Mouse (Mus musculus): ENCODE measurements around the gene Akt2. TPM values are rescaled to one million over a fixed set of nuclear protein-coding genes. Genes with fewer than 3 reads are reported as not detected.

Akt2 gene
- total RNA-seq, 2 experiments from 2014 or later, result 169 to 170 TPM

GRCm38 (mm10) chr7:27580380-27581174, 10.8 kb upstream of the Akt2 start:
- intact Hi-C loops (cut with DNase I), result no loop called here
- DNase-seq, result no peak

- no peak for DNase-seq
- intact Hi-C loops (cut with DNase I), result no loop called here
These were observed 4.5 kb upstream of the Akt2 start for GRCm38 (mm10) chr7:27586861-27587260.

GRCm38 (mm10) chr7:27587741-27588140, 3.6 kb upstream of the Akt2 start:
- intact Hi-C loops (cut with DNase I), result no loop called here
- no peak for DNase-seq

GRCm38 (mm10) chr7:27590088-27590487, 1.3 kb upstream of the Akt2 start:
- DNase-seq, result no peak
- intact Hi-C loops (cut with DNase I), result loop anchor here (5.0 kb wide), 1 partner anchor 97 kb away; the partner anchor contains the start of gene Zfp607b

GRCm38 (mm10) chr7:27590566-27591213, 662 bp upstream of the Akt2 start:
- no peak for DNase-seq
- intact Hi-C loops (cut with DNase I), result loop anchor here (5.0 kb wide), 1 partner anchor 97 kb away; the partner anchor contains the start of gene Zfp607b

DNA sequence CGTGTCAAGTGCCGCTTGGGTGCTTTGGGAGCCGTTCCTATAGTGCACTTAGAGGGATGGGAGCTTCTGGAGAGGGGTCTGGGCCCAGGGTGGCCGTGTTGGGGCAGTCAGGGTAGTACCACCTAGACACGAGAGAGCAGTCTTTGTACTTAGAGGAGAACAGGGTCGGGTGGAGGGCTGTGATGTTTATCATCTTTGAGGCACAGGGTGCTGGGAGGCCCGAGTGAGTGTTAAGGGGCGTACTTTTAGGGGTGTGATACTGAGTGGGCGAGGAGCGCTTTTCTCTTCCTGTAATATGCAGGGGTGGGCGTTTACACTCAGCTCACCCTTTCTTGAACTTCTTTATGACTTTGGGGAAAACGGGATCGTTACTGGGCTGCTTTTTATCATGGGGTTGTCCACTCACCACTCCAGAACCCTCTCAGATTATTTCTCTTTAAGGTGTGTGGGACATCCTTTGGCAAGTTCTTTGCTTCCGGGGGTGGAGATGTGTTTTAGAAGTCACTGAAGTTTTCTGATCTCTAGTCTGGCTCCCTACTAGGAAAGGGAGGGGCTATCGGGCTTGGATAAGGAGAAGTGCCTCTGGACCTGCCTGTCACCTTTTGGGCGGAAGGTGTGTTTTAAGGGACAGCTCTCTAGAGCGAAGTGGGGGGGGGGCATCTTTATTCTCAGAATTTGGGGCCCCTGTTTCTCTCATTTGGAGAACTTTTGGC, 1.0 kb downstream of the Akt2 start:
- intact Hi-C loops (cut with DNase I), result loop anchor here (5.0 kb wide), 1 partner anchor 95 kb away; the partner anchor contains the start of gene Zfp607b
- no peak for DNase-seq

DNA sequence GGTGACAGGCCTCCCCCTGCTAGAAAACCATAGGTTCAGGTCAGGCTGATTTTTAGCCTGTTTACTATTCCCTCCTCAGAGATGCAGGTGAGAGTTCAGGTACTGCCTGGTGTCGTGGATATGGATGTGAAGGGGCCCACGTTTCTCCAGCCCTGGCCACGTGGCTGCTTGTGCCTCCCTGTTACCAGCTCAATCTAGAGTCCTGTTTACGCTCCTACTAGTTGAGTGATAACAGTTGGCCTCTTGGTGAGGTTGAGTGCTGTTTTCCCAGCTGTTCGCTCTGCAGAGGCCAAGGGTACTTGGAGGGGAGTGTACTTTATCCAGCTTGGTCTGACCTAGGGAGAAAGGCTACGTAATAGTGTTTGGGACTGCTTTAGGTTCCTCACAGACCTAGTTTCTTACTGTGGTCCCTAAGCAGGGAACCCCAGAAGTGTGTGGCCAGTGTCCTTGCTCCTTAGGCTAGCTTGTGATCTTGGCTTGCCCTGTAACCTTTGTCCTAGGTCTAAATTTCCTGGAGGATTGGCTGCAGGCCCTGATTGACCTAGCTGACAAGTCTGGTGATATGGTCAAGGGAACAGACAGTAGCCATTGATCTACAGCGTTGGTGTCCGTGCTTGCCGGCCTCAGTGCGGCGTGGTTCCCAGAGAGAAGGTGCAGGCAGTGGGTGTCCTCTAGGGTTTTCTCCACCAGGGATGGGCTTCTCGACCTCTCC, 1.7 kb downstream of the Akt2 start:
- intact Hi-C loops (cut with DNase I), result loop anchor here (5.0 kb wide), 1 partner anchor 94 kb away; the partner anchor contains the start of gene Zfp607b
- no peak for DNase-seq

GRCm38 (mm10) chr7:27596586-27597503, 5.5 kb downstream of the Akt2 start:
- DNase-seq, result peak; percentile 67 to 68
- intact Hi-C loops (cut with DNase I), result no loop called here

DNA sequence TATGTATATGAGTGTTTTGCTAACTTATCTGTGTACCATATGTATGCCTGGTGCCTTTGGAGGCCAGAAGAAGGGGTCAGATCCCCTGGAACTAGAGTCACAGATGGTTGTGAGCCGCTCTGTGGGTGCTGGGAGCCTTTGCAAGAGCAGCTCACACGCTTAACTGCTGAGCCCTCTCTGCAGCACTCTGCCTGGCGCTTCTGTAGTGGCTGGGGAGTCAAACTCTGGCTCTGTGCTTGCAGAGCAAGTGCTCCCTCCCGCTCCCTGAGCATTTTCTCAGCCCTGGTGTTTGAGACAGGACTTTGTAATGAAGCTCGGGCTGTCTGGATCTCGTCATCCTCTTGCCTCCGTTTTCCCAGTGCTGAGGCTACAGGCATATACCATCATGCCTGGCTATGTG, 6.7 kb downstream of the Akt2 start:
- intact Hi-C loops (cut with DNase I), result no loop called here
- no peak for DNase-seq

DNA sequence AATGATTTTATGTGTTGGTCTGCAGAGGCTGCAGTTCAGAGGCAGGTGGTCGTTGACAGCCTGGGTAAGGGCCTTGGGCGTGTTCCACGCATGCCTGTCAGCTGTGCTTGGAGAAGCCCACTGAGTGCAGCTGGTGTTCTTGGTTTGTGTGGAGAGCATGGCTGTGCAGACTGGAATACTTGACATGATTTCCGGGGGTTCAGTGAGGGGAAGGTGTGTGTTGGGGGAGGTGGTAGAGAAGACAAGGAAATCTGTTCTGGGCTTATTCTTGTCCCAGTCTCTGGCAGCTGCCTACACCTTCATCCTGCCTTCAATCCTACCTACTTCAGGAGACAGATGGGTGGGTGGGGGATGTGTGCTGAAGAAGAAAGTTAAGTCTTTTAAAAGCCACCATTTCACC, 10.3 kb downstream of the Akt2 start:
- intact Hi-C loops (cut with DNase I), result no loop called here
- no peak for DNase-seq

GRCm38 (mm10) chr7:27602161-27602560, 10.8 kb downstream of the Akt2 start:
- DNase-seq, result no peak
- intact Hi-C loops (cut with DNase I), result no loop called here

DNA sequence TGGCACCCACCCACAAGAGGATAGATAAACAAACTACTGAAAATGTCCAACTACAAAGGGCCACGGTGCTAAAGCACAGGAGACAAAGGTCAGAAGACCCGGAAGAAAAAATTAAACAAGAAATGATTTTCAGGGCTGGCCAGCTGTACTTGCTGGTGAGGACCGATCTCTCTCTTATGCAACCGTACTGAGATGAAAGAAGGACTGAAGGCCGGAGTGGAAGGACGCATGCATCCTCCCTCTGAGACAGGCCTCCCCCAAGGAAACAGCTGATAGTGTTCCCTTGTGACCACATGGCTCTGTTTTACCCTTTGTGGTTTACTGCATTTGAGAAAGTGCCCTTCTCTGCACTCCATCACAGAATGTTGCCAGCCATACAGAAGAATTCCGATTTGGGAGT, 11.5 kb downstream of the Akt2 start:
- intact Hi-C loops (cut with DNase I), result no loop called here
- no peak for DNase-seq

- no peak for DNase-seq
- intact Hi-C loops (cut with DNase I), result no loop called here
These were observed 13.5 kb downstream of the Akt2 start for GRCm38 (mm10) chr7:27604661-27605348.

DNA sequence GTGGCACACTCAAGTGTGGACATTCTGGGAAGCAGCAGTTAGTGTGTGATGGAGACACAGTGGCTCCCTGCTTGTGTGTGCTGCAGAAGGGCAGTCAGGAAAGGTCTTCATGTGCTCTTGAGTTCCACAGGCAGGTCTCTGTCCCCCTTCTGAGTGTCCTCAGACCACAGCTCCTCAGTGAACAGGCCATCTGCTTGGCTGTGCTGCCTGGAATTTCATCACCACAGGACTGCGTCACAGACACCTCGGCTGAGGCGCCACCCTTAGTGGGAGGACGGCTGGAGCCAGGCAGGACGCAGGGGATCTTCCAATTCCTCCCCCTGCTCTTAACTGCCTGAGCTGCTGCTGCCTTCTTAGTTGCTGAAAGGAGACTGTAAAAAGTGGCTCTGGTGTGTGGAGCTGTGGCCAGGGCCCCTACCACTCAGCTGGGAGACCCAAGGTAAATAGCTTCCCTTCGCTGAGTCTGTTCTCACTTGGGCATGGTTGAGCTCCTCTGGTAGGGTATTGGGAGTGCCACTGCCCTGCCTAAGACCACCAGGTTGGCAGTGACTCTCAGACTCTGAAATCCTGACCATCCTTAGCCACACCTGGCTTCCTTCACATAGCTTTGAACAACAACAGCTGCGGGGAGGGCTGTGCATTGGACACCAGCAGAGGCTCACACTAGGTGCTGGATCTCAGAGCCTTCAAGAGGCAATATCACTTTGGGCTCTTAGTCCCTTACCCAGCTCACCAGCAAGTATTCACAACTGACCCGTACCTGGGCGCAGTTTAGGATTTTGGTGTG, 14.3 kb downstream of the Akt2 start:
- intact Hi-C loops (cut with DNase I), result no loop called here
- DNase-seq, result peak; percentile 76 to 78

GRCm38 (mm10) chr7:27606481-27607254, 15.3 kb downstream of the Akt2 start:
- no peak for DNase-seq
- intact Hi-C loops (cut with DNase I), result no loop called here

DNA sequence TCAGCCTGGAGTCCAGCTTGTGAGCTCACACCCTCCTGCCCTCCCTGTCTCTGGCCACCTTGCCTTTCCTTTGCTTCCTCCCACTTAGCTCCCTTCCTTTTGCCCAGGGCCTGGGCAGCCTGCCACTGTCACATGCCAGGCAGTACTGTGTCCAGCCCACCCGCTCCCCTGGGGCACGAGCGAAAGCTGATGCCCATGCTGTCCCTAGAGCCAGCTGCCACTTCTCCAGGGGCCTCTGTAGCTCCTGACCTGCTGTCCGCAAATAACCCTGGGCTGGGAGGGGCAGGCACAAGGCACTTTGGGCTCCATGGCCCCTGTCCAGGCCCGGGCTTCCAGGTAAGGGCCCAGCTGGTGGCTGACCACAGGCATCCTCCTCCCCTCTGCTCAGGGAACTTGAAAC, 16.2 kb downstream of the Akt2 start:
- intact Hi-C loops (cut with DNase I), result no loop called here
- peak; percentile 82 to 88 for DNase-seq

DNA sequence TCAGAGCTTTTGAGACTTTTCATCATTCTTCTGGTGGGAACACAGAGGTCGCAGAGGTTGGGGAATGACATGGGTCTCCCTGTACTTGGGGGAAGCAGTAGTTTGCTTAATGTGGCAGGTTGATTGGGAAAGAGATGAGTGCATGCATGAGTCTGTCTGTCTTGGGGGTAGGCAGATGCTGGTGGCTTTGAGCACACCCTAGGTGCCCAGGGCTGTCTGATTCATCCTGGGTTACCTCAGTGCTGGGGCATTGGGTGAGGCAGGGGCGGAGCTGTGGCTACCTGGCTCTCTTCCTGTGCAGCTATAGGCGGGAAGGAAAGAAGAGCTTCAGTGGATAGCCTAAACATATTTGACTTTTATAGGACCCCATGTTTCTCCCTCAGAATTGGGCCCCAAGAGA, 16.8 kb downstream of the Akt2 start:
- intact Hi-C loops (cut with DNase I), result no loop called here
- DNase-seq, result no peak

All from heart, postnatal 14 days (tissue).